ENCODE assay signal across 8 mouse cellular contexts in the genomic region with DNA sequence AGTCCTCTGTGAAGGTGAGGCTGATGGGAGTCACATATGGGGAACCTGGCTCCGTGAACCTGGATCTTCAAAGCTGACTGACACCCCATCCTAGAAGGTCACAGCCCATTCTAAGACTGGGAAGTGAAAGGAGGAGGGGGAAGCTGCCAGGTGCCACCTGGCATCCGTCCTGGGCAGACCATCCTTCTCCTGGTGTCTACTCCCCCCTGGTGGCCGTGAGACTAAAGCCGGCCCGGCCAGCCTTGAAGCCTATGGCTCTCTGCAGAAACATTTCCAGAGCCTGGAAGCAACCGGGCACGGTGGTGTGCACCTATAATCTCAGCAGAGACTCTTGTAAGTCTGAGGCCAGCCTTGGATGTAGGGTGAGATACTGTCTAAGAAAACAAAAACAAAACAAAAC. TPM values are rescaled to one million over a fixed set of nuclear protein-coding genes. Genes with fewer than 3 reads are reported as not detected.
DNase-seq lines count a peak whose midpoint lies in the region; ATAC-seq and TF ChIP-seq lines count a peak whose summit lies in the region.

No protein-coding gene starts in this region.

- TF ChIP-seq CTCF in kidney, postnatal 0 days (IDR thresholded peaks at IDR 0.05; ENCODE audit: low read depth), result peak; percentile 85

- no peak overlapping the region for H3K27ac ChIP-seq in forebrain, embryonic 13.5 days
- H3K27ac ChIP-seq in kidney, postnatal 0 days, result no peak overlapping the region
- no peak overlapping the region for H3K27ac ChIP-seq in midbrain, embryonic 16.5 days (ENCODE audit: low read length)

- ATAC-seq in cerebellum, adult (ENCODE audit: insufficient number of reproducible peaks, low FRiP score, low TSS enrichment), result no peak
- ATAC-seq in forebrain, embryonic 13.5 days, result peak; percentile 38; the same call in 1 of the 2 replicates
- ATAC-seq in kidney, postnatal 0 days (replicated peaks; ENCODE audit: low FRiP score, low read depth), result no peak; the same call in 1 of the 2 replicates
- peak; percentile 70 for ATAC-seq in midbrain, embryonic 16.5 days

- 21% methylated on average over 7 of the region's 7 CpGs for WGBS in forebrain, embryonic 13.5 days
- 14% methylated on average over 7 of the region's 7 CpGs for WGBS in kidney, postnatal 0 days
- 15% methylated on average over 7 of the region's 7 CpGs for WGBS in midbrain, embryonic 16.5 days

- H3K9me3 ChIP-seq in forebrain, embryonic 13.5 days (replicated peaks), result no peaks in the 10 kb centered on the region
- H3K9me3 ChIP-seq in kidney, postnatal 0 days (replicated peaks; ENCODE audit: low read length), result no peaks in the 10 kb centered on the region
- H3K9me3 ChIP-seq in midbrain, embryonic 16.5 days (replicated peaks; ENCODE audit: control insufficient read depth, low read length, poor library complexity, severe bottlenecking), result no peaks in the 10 kb centered on the region

- H3K4me3 ChIP-seq in forebrain, embryonic 13.5 days, result no peak overlapping the region
- no peak overlapping the region for H3K4me3 ChIP-seq in kidney, postnatal 0 days (replicated peaks; ENCODE audit: low read depth, low read length)
- H3K4me3 ChIP-seq in midbrain, embryonic 16.5 days (ENCODE audit: low read depth, low read length), result no peak overlapping the region

- no peaks in the 10 kb centered on the region for H3K4me1 ChIP-seq in forebrain, embryonic 13.5 days
- no peaks in the 10 kb centered on the region for H3K4me1 ChIP-seq in kidney, postnatal 0 days (replicated peaks; ENCODE audit: insufficient read depth, low read length)
- H3K4me1 ChIP-seq in midbrain, embryonic 16.5 days (ENCODE audit: control insufficient read depth, insufficient read depth, low read length), result no peaks in the 10 kb centered on the region

- H3K4me2 ChIP-seq in forebrain, embryonic 13.5 days, result no peak overlapping the region
- H3K4me2 ChIP-seq in kidney, postnatal 0 days (ENCODE audit: low read length), result no peak overlapping the region
- no peak overlapping the region for H3K4me2 ChIP-seq in midbrain, embryonic 16.5 days (ENCODE audit: low read length)

- peaks cover 4% of the 10 kb centered on the region; the same call in 1 of the 2 replicates for H3K27me3 ChIP-seq in forebrain, embryonic 13.5 days
- H3K27me3 ChIP-seq in kidney, postnatal 0 days (ENCODE audit: insufficient read depth, low read length), result no peaks in the 10 kb centered on the region
- no peaks in the 10 kb centered on the region for H3K27me3 ChIP-seq in midbrain, embryonic 16.5 days (ENCODE audit: control insufficient read depth, insufficient read depth, low read depth, low read length)

- no peaks in the 10 kb centered on the region for H3K36me3 ChIP-seq in forebrain, embryonic 13.5 days (ENCODE audit: poor library complexity, severe bottlenecking)
- H3K36me3 ChIP-seq in kidney, postnatal 0 days (ENCODE audit: insufficient read depth, low read length), result no peaks in the 10 kb centered on the region
- no peaks in the 10 kb centered on the region for H3K36me3 ChIP-seq in midbrain, embryonic 16.5 days (ENCODE audit: control insufficient read depth, insufficient read depth, low read length)

- DNase-seq in cerebellum, adult 11 months, result peak; percentile 18
- peak; percentile 60 for DNase-seq in 3T3-L1 (ENCODE audit: low read depth, low spot score)
- DNase-seq in brain, adult 2 months (ENCODE audit: low read depth, low spot score), result peak; percentile 61
- DNase-seq in kidney, postnatal 0 days (ENCODE audit: low spot score), result peak; percentile 64
- DNase-seq in thymus, postnatal 4 days, result peak; percentile 87

- H3K9ac ChIP-seq in forebrain, embryonic 13.5 days, result no peak overlapping the region
- H3K9ac ChIP-seq in kidney, postnatal 0 days (ENCODE audit: low read depth, low read length), result no peak overlapping the region
- no peak overlapping the region for H3K9ac ChIP-seq in midbrain, embryonic 16.5 days (ENCODE audit: low read depth, low read length)

RNA-seq across cellular contexts. Expression of a gene that starts 9.0 kb away (rescaled TPM):
- polyA plus RNA-seq in forebrain, embryonic 13.5 days (2015; fragmentation: Nextera tagmentation; extraction: Ambion mirVana), result 19.1 and 20.4 TPM in 2 replicates
- 54.4 and 69.0 TPM in 2 replicates for polyA plus RNA-seq in kidney, postnatal 0 days (2015; fragmentation: Nextera tagmentation; extraction: Ambion mirVana)
- polyA plus RNA-seq in midbrain, embryonic 16.5 days (2015; fragmentation: Nextera tagmentation; extraction: Ambion mirVana), result 29.3 and 40.8 TPM in 2 replicates

RNA-seq across cellular contexts. Expression of a gene that starts 15.9 kb away (rescaled TPM):
- 8.0 and 8.3 TPM in 2 replicates for polyA plus RNA-seq in forebrain, embryonic 13.5 days (2015; fragmentation: Nextera tagmentation; extraction: Ambion mirVana)
- polyA plus RNA-seq in kidney, postnatal 0 days (2015; fragmentation: Nextera tagmentation; extraction: Ambion mirVana), result 27.2 and 34.6 TPM in 2 replicates
- polyA plus RNA-seq in midbrain, embryonic 16.5 days (2015; fragmentation: Nextera tagmentation; extraction: Ambion mirVana), result 13.9 and 20.8 TPM in 2 replicates

RNA-seq across cellular contexts. Expression of a gene that starts 21.6 kb away (rescaled TPM):
- polyA plus RNA-seq in forebrain, embryonic 13.5 days (2015; fragmentation: Nextera tagmentation; extraction: Ambion mirVana), result 10.6 and 12.0 TPM in 2 replicates
- polyA plus RNA-seq in kidney, postnatal 0 days (2015; fragmentation: Nextera tagmentation; extraction: Ambion mirVana), result 30.2 and 35.8 TPM in 2 replicates
- 22.9 and 26.3 TPM in 2 replicates for polyA plus RNA-seq in midbrain, embryonic 16.5 days (2015; fragmentation: Nextera tagmentation; extraction: Ambion mirVana)

RNA-seq across cellular contexts. Expression of a gene that starts 41.2 kb away (rescaled TPM):
- polyA plus RNA-seq in forebrain, embryonic 13.5 days (2015; fragmentation: Nextera tagmentation; extraction: Ambion mirVana), result 10.7 and 12.7 TPM in 2 replicates
- 4.5 and 4.6 TPM in 2 replicates for polyA plus RNA-seq in kidney, postnatal 0 days (2015; fragmentation: Nextera tagmentation; extraction: Ambion mirVana)
- polyA plus RNA-seq in midbrain, embryonic 16.5 days (2015; fragmentation: Nextera tagmentation; extraction: Ambion mirVana), result 13.1 and 17.5 TPM in 2 replicates

Comparison
In these comparisons a context has a peak if more than half of its experiments do, and no peak if none do; other contexts are left out.
1. DNase-seq: peak in every context shown above with its lines; median percentile 87 in thymus, postnatal 4 days; 64 in kidney, postnatal 0 days; 61 in brain, adult 2 months; 60 in 3T3-L1; 18 in cerebellum, adult 11 months.
2. ATAC-seq: peak in forebrain, embryonic 13.5 days (single experiment) and midbrain, embryonic 16.5 days (single experiment); none in cerebellum, adult (single experiment) and kidney, postnatal 0 days (single experiment).